Mouse (Mus musculus): ENCODE results near the gene Opalin.

Gene Opalin

DNA sequence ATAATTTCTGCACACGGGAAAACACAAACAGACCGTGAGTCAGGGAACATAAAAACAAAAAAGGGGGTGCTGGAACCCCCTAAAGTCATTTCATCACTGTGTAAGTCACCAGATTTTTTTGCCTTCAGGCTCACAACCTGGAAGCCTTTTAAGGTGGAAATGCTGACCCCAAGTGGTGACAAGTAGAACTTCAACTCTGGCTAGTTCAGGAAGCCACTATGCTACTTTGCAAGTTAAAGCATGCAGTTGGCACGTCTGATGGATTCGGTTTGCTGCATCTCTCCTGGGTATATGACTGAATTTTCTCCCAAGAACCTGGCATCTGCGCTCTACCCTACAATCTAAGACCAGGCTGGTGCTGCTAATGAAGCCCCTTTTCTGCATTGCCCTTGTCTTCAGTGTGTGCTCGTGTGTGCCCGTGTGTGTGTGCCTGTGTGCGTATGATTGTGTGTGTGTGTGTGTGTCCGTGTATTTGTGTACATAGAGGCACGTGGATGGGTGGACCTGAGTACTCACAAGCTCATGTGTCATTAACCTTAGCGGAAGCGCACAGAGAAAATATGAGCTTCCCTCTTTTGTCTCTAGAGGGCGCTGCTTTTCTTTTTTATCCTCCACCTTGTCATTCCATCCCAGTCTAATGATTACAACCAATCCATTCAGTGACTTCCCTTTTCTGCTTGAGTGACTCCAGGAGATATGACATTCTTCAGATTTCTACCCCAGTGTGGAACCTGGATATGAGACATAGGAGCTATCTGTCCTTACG is 60.8 kb downstream of the Opalin start:
- DNase-seq (ENCODE audit: low read depth), result no peak

DNA sequence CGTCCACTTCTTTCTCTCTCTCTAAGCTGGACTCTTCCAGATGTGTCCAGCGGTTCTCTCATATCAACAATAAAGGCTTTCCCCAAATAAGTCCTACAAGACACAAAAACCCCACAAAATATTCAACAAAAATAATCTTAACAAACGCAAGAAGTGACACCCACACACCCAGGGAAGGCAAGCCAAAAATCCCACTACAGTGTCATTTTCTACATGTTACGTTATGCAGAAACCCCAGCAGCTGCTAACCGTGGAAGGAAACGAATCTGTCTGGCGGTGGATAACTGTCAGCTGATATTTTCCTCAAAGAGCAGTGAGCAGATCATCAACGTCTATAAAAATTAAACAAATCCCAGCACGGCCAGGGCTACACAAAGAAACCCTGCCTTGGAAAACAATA is 62.9 kb downstream of the Opalin start:
- no peak for DNase-seq (ENCODE audit: low read depth)

DNA sequence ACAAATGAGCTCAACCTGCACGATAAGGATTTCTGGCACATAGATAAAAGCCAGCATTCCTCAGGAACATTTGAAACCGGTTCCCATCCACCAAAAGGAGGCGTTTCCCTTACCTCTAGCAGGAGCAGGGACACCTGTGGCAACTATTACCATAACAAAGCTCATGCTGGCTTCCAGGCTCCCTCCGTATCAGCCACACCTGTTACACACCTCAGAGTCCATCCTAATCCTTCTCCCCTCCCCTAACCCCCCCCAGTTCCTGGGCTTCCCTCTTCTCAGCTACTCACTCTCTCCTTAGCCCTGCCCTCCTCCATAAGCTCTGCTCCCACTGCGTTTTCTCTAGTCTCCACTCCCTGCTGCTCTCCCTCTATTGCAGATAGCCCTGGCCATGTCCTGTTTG is 63.3 kb downstream of the Opalin start:
- DNase-seq (ENCODE audit: low read depth), result no peak
